Mouse (Mus musculus): ENCODE measurements around the gene Mettl2.

Gene Mettl2

GRCm38 (mm10) chr11:105153068-105153833 lies 27.0 kb downstream of the Mettl2 start:
- no peak for DNase-seq

- no peak for DNase-seq
Measured at GRCm38 (mm10) chr11:105155915-105156314, 29.7 kb downstream of the Mettl2 start.

DNA sequence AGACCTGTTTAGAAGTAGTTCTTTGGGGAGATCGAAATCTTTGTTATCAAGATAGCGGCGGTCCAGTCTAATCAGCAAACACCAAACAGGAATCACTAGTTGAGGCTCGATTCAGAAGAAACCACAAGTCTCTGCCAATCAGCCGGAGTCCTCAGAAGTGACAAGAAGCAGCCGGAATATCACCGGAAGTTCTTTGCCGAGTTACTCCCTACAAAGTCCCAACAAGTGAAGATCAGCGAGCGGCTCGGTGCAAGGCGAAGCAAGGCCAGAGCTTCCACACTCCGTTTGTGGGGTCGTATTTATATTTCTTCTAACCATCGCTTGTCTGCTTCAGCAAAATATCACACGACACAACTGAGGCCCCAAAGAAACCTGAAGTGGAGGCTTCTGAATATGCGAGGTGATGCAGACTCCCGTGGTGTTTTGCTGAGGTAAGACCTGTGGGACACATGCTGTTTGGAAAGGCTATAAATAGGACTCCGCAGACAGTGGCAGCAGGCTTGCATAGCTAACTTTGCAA lies 30.6 kb downstream of the Mettl2 start:
- no peak for DNase-seq

GRCm38 (mm10) chr11:105158047-105158446 lies 31.8 kb downstream of the Mettl2 start:
- no peak for DNase-seq

- no peak for DNase-seq
Measured at GRCm38 (mm10) chr11:105159673-105160360, 33.6 kb downstream of the Mettl2 start.

- no peak for DNase-seq
Measured at GRCm38 (mm10) chr11:105161411-105161810, 35.2 kb downstream of the Mettl2 start.

GRCm38 (mm10) chr11:105164516-105165510 lies 38.6 kb downstream of the Mettl2 start:
- DNase-seq: no peak

- DNase-seq: no peak
Measured at GRCm38 (mm10) chr11:105166780-105167179, 40.6 kb downstream of the Mettl2 start.

GRCm38 (mm10) chr11:105178516-105178915 lies 52.3 kb downstream of the Mettl2 start, which contains the start of gene Tlk2:
Gene Tlk2 (plus strand): TSS chr11:105178807.
- no peak for DNase-seq

- no peak for DNase-seq
Measured at GRCm38 (mm10) chr11:105179523-105179922, 53.3 kb downstream of the Mettl2 start.

GRCm38 (mm10) chr11:105180471-105181091 lies 54.4 kb downstream of the Mettl2 start:
- DNase-seq: peak; percentile 35

DNA sequence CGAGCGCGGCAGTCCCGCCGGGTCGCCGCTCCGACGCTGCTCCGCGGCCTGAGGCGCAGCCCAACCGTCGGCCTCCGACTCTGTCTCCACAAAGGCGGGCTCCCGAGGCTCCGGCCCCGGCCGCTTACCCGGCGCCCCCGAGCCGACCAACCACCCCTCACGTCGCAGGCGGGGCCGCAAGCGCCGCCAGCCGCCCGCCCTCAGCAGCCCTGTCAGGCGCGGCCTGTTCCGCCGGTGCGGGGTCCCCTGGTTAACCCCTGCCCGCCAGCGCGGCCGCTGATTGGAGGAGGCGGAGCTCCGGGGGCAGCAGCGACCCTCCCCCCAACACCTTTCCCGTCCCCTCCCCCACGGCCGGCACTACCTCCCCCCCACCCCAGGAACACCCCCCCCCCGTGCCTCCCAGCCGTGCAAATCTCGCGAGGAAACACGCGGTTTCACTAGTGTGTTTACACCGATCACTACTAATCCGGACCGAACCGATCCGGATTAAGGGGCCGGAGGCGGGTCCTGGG lies 55.0 kb downstream of the Mettl2 start:
- peak; percentile 98 for DNase-seq

GRCm38 (mm10) chr11:105181689-105182460 lies 55.6 kb downstream of the Mettl2 start:
- DNase-seq: peak; percentile 39

- no peak for DNase-seq
Measured at GRCm38 (mm10) chr11:105182461-105182855, 56.2 kb downstream of the Mettl2 start.

DNA sequence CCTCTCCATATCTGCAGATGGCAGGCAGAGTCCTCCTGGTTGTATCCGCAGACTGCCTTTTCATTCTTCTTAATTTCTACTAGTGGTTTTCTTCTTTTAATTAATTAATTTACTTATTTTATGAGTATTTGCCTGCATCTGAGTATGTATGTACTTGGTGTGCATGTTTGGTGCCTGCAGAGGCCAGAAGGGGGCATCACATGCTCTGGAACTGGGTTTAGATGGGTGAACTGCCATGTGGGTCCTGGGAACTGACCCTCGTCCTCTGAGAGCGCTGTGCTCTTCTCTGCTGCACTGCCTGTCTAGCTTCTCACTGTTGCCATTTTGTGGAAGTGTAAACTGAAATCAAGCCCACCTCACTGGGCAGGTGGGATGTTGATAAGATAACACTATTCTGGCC lies 58.5 kb downstream of the Mettl2 start:
- DNase-seq: no peak

All from right cerebral cortex, postnatal 14 days (tissue).